Mouse (Mus musculus) heart, embryonic 16.5 days (tissue): ENCODE data around the gene Dnah1. TPM values are rescaled to one million over a fixed set of nuclear protein-coding genes. Genes with fewer than 3 reads are reported as not detected.

Experiments
- ATAC-seq: fragments of 200-750 bp; cut with Nextera tagmentation; replicated peaks from 2 replicates; pipeline ENCODE4 v1.8.0; 2017; ENCODE audit warnings: moderate number of reproducible peaks; ENCODE audit not compliant: insufficient read depth, low FRiP score; ENCODE audit errors: extremely low read depth
- H3K27ac ChIP-seq: fragments of 300-500 bp; sonication (generic); 2 replicates; pipeline ENCODE4 v1.5.1; 2014; ENCODE audit warnings: mild to moderate bottlenecking, low read length, control low read depth, moderate library complexity
- H3K27me3 ChIP-seq: fragments of 300-500 bp; sonication (generic); 2 replicates; pipeline ENCODE4 v1.6.1; 2014; ENCODE audit warnings: low read length, mixed read lengths; ENCODE audit not compliant: control insufficient read depth, insufficient read depth
- H3K36me3 ChIP-seq: fragments of 300-500 bp; sonication (generic); 2 replicates; pipeline ENCODE4 v1.6.1; 2014; ENCODE audit not compliant: control insufficient read depth, insufficient read depth
- H3K4me1 ChIP-seq: fragments of 300-500 bp; sonication (generic); 2 replicates; pipeline ENCODE4 v1.6.1; 2014; ENCODE audit warnings: low read length, mixed read lengths; ENCODE audit not compliant: control insufficient read depth, insufficient read depth
- H3K4me2 ChIP-seq: fragments of 300-500 bp; sonication (generic); 2 replicates; pipeline ENCODE4 v1.6.1; 2014; ENCODE audit warnings: low read depth, mild to moderate bottlenecking, control low read depth, low read length
- H3K4me3 ChIP-seq: fragments of 300-500 bp; sonication (generic); 2 replicates; pipeline ENCODE4 v1.5.1; 2014; ENCODE audit warnings: mild to moderate bottlenecking, control low read depth, low read length
- H3K9ac ChIP-seq: fragments of 300-500 bp; sonication (generic); 2 replicates; pipeline ENCODE4 v1.6.1; 2014; ENCODE audit warnings: low read length, control low read depth
- H3K9me3 ChIP-seq: fragments of 300-500 bp; sonication (generic); replicated peaks from 2 replicates; pipeline ENCODE4 v1.6.1; 2016; ENCODE audit warnings: low read length; ENCODE audit not compliant: control insufficient read depth
- WGBS: fragments of 180-500 bp; shearing (Covaris S2); extraction: QIAGEN DNeasy Blood & Tissue Kit; methylation state at CpG from one replicate; pipeline ENCODE4 v1.1.7; 2014; 5-methylcytosine and 5-hydroxymethylcytosine counted together
- polyA plus RNA-seq: library from polyadenylated mRNA; unstranded; fragments of >200 nt; fragmentation: Nextera tagmentation; extraction: Ambion mirVana; gene quantifications from 2 replicates; pipeline ENCODE4 v1.2.1, GENCODE M21; 2015

Dnah1 gene
- polyA plus RNA-seq, 1 experiment from 2014 or later: 0.54 TPM

GRCm38 (mm10) chr14:31233070-31233995, 90.4 kb downstream of the Dnah1 start:
- H3K4me2 ChIP-seq: no peak overlapping the region
- H3K27ac ChIP-seq: peak overlapping the region; percentile 67
- ATAC-seq: peak; percentile 15; the same call in 1 of the 2 replicates
- H3K4me1 ChIP-seq: peaks cover 17% of the 10 kb centered on the region
- no peak overlapping the region for H3K9ac ChIP-seq
- no peaks in the 10 kb centered on the region for H3K27me3 ChIP-seq
- no peak overlapping the region for H3K4me3 ChIP-seq
- H3K36me3 ChIP-seq: no peaks in the 10 kb centered on the region
- WGBS: 69% methylated on average over 14 of the region's 14 CpGs
- H3K9me3 ChIP-seq: no peaks in the 10 kb centered on the region

- H3K36me3 ChIP-seq: no peaks in the 10 kb centered on the region
- WGBS: 72% methylated on average over 13 of the region's 13 CpGs
- H3K27me3 ChIP-seq: no peaks in the 10 kb centered on the region
- H3K9ac ChIP-seq: no peak overlapping the region
- peaks cover 17% of the 10 kb centered on the region for H3K4me1 ChIP-seq
- peak overlapping the region; percentile 53 for H3K27ac ChIP-seq
- no peak overlapping the region for H3K4me3 ChIP-seq
- H3K9me3 ChIP-seq: no peaks in the 10 kb centered on the region
- no peak for ATAC-seq
- H3K4me2 ChIP-seq: no peak overlapping the region
These were observed 91.2 kb downstream of the Dnah1 start for GRCm38 (mm10) chr14:31232404-31233069.

- ATAC-seq: no peak
- H3K36me3 ChIP-seq: no peaks in the 10 kb centered on the region
- H3K4me2 ChIP-seq: no peak overlapping the region
- peaks cover 30% of the 10 kb centered on the region for H3K4me1 ChIP-seq
- no peak overlapping the region for H3K4me3 ChIP-seq
- no peaks in the 10 kb centered on the region for H3K9me3 ChIP-seq
- WGBS: 44% methylated on average over 8 of the region's 8 CpGs
- H3K27ac ChIP-seq: peak overlapping the region; percentile 17
- H3K27me3 ChIP-seq: no peaks in the 10 kb centered on the region
- peak overlapping the region; percentile 47 for H3K9ac ChIP-seq
These were observed 93.3 kb downstream of the Dnah1 start for GRCm38 (mm10) chr14:31230442-31230841.

- ATAC-seq: no peak
- peaks cover 41% of the 10 kb centered on the region for H3K4me1 ChIP-seq
- H3K4me2 ChIP-seq: no peak overlapping the region
- no peaks in the 10 kb centered on the region for H3K9me3 ChIP-seq
- H3K27me3 ChIP-seq: no peaks in the 10 kb centered on the region
- no peak overlapping the region for H3K4me3 ChIP-seq
- H3K27ac ChIP-seq: no peak overlapping the region
- WGBS: 47% methylated on average over 6 of the region's 6 CpGs
- no peak overlapping the region for H3K9ac ChIP-seq
- H3K36me3 ChIP-seq: no peaks in the 10 kb centered on the region
These were observed 95.5 kb downstream of the Dnah1 start for GRCm38 (mm10) chr14:31228234-31228633.

- peaks cover 38% of the 10 kb centered on the region for H3K4me1 ChIP-seq
These were observed 96.7 kb downstream of the Dnah1 start for GRCm38 (mm10) chr14:31226978-31227377.

GRCm38 (mm10) chr14:31217666-31218065, 106.0 kb downstream of the Dnah1 start, which contains the start of gene Sema3g:
Sema3g (plus strand) TSS chr14:31217860.
- Histone ChIP-seq H3K4me3 (peak within 1 kb of the TSS; percentile 16; the same call in 1 of the 2 replicates), H3K4me2 (peak within 1 kb of the TSS; percentile 51), H3K9ac (peak within 1 kb of the TSS; percentile 49), H3K27me3 (no peaks in the 10 kb centered on the region), H3K36me3 (no peaks in the 10 kb centered on the region), H3K4me1 (peaks cover 34% of the 10 kb centered on the region), H3K27ac (peak within 1 kb of the TSS; percentile 36; the same call in 1 of the 2 replicates), H3K9me3 (no peaks in the 10 kb centered on the region)
- WGBS: 8% methylated on average over 11 of the region's 11 CpGs
- ATAC-seq: peak; percentile 74

More at GRCm38 (mm10) chr14:31226978-31227377, 96.7 kb downstream of the Dnah1 start:
- Histone ChIP-seq H3K36me3 (no peaks in the 10 kb centered on the region), H3K9me3 (no peaks in the 10 kb centered on the region), H3K27ac (peak overlapping the region; percentile 47), H3K4me2 (no peak overlapping the region), H3K4me3 (no peak overlapping the region), H3K27me3 (no peaks in the 10 kb centered on the region), H3K9ac (peak overlapping the region; percentile 1; the same call in 1 of the 2 replicates)
- WGBS: 29% methylated on average over 4 of the region's 4 CpGs
- peak; percentile 72 for ATAC-seq

- no peaks in the 10 kb centered on the region for H3K9me3 ChIP-seq
- ATAC-seq: no peak
- H3K4me3 ChIP-seq: peak within 1 kb of the TSS; percentile 16; the same call in 1 of the 2 replicates
- peak within 1 kb of the TSS; percentile 36; the same call in 1 of the 2 replicates for H3K27ac ChIP-seq
- H3K4me1 ChIP-seq: peaks cover 43% of the 10 kb centered on the region
- WGBS: 58% methylated on average over 2 of the region's 2 CpGs
- 0 out of 2 replicates have a peak, but pooled peaks cover 2% of the 10 kb centered on the region for H3K36me3 ChIP-seq
- peak within 1 kb of the TSS; percentile 49 for H3K9ac ChIP-seq
- no peaks in the 10 kb centered on the region for H3K27me3 ChIP-seq
- H3K4me2 ChIP-seq: peak within 1 kb of the TSS; percentile 51
These were observed 106.8 kb downstream of the Dnah1 start, which contains the start of gene Nisch for GRCm38 (mm10) chr14:31216846-31217245. Nisch (minus strand) TSS chr14:31216946.

GRCm38 (mm10) chr14:31215157-31216002, 108.3 kb downstream of the Dnah1 start:
- Histone ChIP-seq H3K4me3 (no peak overlapping the region), H3K9ac (peak overlapping the region; percentile 34), H3K36me3 (0 out of 2 replicates have a peak, but pooled peaks cover 2% of the 10 kb centered on the region), H3K27ac (no peak overlapping the region), H3K27me3 (no peaks in the 10 kb centered on the region), H3K9me3 (no peaks in the 10 kb centered on the region), H3K4me2 (no peak overlapping the region; the same call in 1 of the 2 replicates), H3K4me1 (peaks cover 48% of the 10 kb centered on the region)
- 28% methylated on average over 15 of the region's 15 CpGs for WGBS
- 0 out of 2 replicates have a peak, but pooled peaks have one; percentile 23 for ATAC-seq
